Mouse (Mus musculus): Measurements from ENCODE around the gene Tgoln1.

Gene Tgoln1

GRCm38 (mm10) chr6:72616643-72617288, at the start of gene Tgoln1:
TSS of gene Tgoln1 (minus strand) at chr6:72617000.
- DNase-seq = peak; percentile 97

DNA sequence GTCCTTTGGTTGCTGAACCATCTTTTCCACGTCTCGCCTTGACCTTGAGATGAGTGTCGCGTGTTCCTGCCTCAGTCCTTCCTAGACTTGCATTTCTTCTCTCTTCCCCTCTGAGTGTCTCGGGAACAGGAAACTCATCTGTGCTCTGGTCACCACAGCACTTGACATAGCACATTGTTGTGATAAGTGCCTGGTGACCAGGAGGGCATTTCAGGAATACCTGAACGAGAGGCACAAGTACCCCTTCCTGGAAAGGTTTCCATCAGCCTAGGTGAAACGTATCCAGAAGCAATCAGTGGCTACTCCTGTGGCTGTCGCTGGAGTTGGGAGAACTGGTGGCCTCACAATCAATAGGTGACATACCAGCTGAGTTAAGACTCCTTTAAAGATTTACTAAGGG, 47.5 kb upstream of the Tgoln1 start:
- no peak for DNase-seq

- DNase-seq = no peak
Measured at GRCm38 (mm10) chr6:72663000-72663399, 46.2 kb upstream of the Tgoln1 start.

GRCm38 (mm10) chr6:72660391-72660720, 43.6 kb upstream of the Tgoln1 start:
- DNase-seq = no peak

- no peak for DNase-seq
Measured at GRCm38 (mm10) chr6:72659717-72660390, 43.1 kb upstream of the Tgoln1 start.

DNA sequence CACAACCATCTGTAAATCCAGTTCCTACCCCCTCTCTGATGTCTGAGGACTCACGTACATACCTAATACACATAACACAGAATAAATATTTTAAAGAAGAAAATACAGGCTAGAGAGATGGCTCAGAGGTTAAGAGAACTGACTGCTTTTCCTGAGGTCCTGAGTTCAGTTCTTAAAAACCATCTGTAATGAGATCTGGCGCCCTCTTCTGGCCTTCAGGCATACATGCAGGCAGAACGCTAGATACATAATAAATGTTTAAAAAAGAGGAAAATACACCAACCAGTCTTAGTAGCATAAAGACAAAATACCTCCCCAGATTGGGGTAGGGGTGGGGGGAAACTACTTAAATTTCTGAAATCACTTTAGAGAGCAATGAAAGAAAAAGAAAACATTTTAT, 41.2 kb upstream of the Tgoln1 start:
- no peak for DNase-seq

DNA sequence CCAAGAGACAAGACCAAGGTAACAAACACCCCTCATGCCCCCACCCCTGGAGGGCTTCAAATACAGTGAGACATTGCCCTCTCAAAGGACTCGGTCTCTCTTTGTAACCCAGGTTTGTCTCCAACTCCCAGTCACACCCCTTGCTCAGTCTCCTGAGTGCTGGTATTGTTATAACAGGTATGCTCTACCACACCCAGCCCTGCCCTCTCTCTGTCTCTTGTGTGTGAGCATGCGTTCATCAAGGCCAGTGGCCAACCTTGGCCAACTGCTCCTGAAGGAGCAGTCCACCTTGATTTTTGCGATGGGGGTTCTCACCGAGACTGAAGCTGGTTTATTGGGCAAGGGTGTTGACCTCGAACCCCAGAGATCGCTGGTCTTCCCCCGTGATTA, 39.2 kb upstream of the Tgoln1 start:
- no peak for DNase-seq

DNA sequence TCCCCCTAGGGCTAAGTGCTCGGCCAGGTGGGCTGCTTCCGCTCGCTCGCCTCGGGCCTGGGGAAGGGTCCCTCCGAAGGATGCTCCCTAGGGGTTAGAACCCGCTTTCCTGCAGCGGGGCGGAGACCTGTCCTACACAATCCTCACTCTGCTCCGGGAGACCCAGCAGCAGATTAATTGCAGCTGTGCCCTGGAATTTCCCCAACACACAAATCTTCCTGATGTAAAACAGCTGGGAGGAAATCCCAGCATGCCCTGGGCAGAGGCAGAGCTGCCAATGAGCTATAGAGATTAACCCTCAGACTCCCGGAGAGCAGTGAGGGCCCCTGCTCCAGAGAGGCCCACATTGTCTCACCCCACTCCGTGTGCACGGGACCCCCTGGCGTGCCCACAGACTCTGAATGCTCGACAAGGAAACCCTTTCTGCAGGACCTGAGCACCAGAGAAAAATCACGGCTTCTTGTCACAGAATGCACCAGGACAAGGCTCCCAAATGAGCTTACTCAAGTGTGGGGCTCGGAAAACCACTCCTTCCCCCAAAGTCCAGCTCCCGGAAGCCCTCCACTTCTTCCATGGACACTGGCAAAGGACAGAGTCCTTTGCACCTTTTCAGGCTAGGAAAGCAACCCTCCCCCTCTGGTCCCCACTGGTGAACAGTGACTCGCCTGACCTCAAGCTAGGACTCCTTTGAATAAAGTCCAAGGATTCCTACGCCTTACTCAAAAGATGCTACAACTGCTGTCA, 38.7 kb upstream of the Tgoln1 start:
- peak; percentile 91 for DNase-seq

DNA sequence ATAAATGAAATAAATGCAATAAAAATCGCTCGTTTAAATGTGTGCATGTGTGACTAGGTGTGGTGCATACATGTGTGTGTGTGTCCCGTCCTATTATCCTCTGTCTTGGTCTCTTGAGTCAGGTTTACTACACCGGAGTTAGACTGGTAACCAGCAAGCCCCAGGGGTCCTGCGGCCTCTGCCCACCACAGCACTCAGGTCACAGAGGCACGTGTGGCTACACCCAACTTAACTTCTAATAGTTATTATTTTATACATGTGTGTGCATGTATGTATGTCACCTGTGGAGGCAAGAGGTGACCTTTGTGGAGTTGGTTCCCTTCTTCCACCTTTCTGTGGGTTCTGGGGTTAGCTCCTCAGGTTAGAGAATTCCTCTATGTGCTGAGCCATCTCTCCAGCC, 37.6 kb upstream of the Tgoln1 start:
- no peak for DNase-seq

DNA sequence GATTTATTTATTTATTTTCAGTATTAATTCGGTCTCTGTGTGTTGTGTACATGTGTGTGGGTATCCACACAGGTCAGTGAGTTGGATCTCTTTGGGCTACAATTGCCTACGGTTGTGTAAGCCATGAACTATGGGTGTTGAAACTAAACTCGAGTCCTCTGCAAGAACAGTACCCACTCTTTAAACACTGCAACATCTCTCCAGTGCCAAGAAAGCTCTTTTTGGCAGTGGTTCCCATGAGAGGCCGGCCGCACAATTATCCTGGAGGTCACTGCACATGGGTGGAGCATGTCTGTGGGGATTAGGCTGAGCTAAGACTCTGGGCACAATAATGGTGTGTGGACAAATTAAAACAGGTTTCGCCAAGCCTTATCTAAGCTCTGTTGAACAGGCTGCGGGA, 36.6 kb upstream of the Tgoln1 start:
- no peak for DNase-seq

DNA sequence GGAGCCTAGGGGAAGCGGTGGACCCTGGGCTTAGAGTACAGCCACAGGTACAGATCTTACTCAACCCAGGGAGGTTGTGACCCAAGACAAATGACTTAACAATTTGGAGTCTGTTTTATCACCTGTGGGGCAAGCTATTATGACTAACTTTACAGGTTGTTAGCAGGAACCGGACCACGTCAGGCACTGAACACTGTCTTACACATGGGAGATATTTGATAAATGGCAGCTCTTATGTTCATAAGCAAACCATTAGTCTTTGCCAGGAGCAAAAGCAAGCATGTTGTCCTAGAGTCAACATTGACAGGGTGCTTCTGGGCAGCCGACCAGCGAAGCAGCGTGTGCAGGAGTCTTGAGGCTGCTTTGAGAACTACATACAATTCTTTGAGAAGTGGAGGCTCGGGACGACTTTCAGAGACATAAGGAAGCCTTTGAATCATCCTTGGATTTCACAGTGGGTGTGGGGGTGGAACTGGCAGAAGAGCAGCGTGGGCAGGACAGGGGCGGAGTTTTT, 33.6 kb upstream of the Tgoln1 start:
- no peak for DNase-seq

- DNase-seq = peak; percentile 53
Measured at GRCm38 (mm10) chr6:72648002-72648595, 31.3 kb upstream of the Tgoln1 start.

- peak; percentile 81 for DNase-seq
Measured at GRCm38 (mm10) chr6:72647383-72647820, 30.6 kb upstream of the Tgoln1 start.

DNA sequence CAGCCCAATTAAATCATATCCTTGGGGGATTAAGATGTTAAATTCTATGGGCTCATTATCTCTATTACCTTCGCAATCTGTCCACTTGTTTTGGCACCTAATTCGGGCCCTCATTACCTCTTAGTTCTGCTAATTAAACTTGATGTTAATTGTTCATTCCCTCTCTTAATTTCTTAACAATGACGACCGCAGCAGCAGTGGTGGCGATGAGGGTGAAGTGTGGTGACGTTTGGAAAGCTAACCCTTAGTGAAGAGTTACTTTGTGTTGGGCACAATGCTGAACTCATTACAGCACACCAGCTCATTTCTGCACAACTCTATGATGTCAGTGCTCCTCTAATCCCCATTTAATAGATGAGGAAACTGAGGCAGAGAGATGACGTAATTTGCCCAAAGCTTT, 28.6 kb upstream of the Tgoln1 start:
- no peak for DNase-seq

DNA sequence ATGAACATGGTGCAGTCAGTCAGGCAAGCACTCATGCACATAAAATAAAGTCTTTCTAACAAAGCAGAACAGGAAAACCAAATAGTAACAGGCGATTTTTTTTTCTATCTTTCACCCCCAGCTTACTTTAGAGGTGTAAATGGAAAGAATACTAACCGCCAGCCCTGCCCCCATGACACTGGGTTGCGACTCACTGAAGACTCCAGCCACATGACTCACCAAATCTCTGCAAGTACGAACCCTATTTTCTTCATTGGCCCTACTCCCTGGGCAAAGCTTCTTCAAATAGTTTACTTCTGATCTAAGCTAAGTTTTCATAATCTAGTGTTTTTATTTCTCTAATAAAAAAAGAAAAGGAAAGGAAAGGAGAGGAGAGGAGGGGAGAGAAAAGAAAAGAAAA, 27.8 kb upstream of the Tgoln1 start:
- no peak for DNase-seq

DNA sequence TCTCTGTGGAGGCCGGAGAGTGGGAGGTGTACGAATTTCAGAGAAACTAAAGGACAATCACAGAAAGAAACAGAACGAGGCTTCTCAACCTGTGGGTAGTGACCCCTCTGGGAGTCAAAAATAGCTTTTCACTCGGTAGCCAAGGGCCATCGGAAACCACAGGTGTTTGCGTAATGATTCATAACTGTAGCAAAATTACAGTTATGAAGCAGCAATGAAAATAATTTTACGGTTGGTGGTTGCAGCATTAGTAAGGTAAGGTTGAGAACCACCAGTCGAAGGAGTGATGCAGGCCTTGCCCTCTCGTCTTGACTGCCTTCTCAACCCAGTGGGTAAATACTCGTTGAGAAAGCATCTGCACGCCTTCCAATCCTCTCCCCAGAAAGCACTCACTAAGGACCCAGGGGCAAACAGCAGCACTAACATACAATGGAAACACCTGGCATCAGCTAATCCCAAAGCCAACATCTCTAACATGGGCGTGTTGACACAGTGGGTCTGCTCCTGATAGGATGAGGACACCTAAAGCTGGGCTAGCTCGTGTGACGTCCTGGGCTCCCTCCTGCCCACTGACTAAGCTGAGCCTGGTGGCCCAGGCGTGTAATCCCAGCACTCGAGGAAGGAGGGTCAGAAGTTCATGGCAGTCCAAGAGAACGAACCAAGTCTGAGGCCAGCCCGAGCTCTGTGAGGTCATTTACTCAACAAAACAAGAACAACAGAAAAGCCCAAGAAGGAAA, 24.6 kb upstream of the Tgoln1 start:
- DNase-seq = no peak

- no peak for DNase-seq
Measured at GRCm38 (mm10) chr6:72636940-72637339, 20.1 kb upstream of the Tgoln1 start.

DNA sequence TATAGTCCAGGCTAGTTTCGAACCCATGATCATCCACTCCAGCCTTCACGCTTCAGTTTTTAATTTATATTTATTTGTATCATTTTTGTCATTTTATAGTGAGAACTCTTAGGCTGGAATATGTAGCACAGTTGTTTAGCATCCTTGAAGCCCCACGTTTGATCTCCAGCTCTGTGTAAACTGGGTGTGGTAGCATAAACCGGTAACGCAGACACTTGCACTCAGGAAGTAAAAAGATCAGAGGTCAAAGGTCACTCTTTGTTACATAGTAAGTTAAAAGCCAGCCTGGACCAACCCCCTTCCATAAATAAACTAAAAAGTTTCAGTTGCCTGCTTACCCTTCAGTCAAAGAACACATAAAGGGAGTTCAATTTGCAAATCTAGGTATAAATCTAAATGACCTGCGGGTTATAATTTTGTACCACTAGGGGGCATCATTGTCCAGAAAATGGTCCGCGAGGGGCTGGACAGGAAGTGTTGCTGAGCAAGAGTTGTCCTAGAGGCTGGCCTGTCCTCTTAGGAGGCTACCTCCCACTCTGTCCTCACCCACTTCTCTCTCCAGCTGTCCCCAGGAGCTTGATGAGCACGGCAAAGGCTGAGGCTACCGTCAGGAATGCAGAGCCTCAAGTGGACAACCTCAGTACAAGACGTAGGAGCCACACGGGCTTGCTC, 19.1 kb upstream of the Tgoln1 start:
- DNase-seq = peak; percentile 80

GRCm38 (mm10) chr6:72634311-72634710, 17.5 kb upstream of the Tgoln1 start:
- no peak for DNase-seq

DNA sequence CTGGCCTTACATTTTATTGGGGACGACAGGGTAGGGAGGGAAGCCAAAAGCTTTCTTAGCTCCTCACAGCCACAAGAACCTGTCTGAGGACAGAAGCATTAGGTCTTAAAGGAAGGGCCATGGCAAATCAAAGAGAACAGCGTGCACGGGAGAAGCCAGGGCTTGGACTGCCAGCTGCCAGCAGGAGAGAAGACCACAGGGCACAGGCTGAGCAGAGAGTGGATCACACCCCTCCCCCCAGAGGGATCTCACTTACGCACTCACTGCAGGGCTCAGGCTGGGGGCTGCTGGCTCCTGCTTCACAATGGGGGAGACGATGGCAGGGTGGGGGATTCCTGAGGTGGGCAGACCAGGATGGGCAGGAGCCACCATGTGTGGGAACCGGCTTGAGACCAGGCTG, 14.9 kb upstream of the Tgoln1 start:
- no peak for DNase-seq

GRCm38 (mm10) chr6:72630961-72631360, 14.2 kb upstream of the Tgoln1 start:
- no peak for DNase-seq

GRCm38 (mm10) chr6:72630370-72630769, 13.6 kb upstream of the Tgoln1 start:
- no peak for DNase-seq
